Mouse (Mus musculus) liver, embryonic 14.5 days (tissue): ENCODE measurements around the gene Cyp2d10. TPM values are rescaled to one million over a fixed set of nuclear protein-coding genes. Genes with fewer than 3 reads are reported as not detected.

Experiments used
- ATAC-seq: fragments of 200-750 bp; cut with Nextera tagmentation; 2 replicates; pipeline ENCODE4 v1.8.0; 2017; ENCODE audit warnings: moderate number of reproducible peaks, mild to moderate bottlenecking, moderate library complexity; ENCODE audit not compliant: insufficient read depth
- DNase-seq, 3 experiments: peaks; one replicate each; pipeline ENCODE4 v3.0.0-alpha.2; 2012 to 2013; ENCODE audit warnings: low read depth in 3 of 3, low spot score in 3 of 3
- H3K27ac ChIP-seq: fragments of 300-500 bp; sonication (generic); 2 replicates; pipeline ENCODE4 v1.5.1; 2014; ENCODE audit warnings: moderate library complexity, mild to moderate bottlenecking, control low read depth, inconsistent platforms
- H3K27me3 ChIP-seq: fragments of 300-500 bp; sonication (generic); 2 replicates; pipeline ENCODE4 v1.6.1; 2014; ENCODE audit warnings: mild to moderate bottlenecking, low read length, moderate library complexity; ENCODE audit not compliant: control insufficient read depth, insufficient read depth
- H3K36me3 ChIP-seq: fragments of 300-500 bp; sonication (generic); replicated peaks from 2 replicates; pipeline ENCODE4 v1.6.1; 2014; ENCODE audit warnings: low read depth; ENCODE audit not compliant: control insufficient read depth, insufficient read depth
- H3K4me1 ChIP-seq, 2 experiments: fragments of 200-500 bp in 1 of 2; fragments of 300-500 bp in 1 of 2; sonication (generic) in 1 of 2; replicated peaks; 2 replicates each; pipeline ENCODE4 v1.6.1; 2012 to 2014; ENCODE audit warnings: antibody characterized with exemption in 1 of 2, inconsistent platforms in 1 of 2, low read length in 1 of 2; ENCODE audit not compliant: control insufficient read depth in 2 of 2, insufficient read depth in 2 of 2
- H3K4me2 ChIP-seq: fragments of 300-500 bp; sonication (generic); 2 replicates; pipeline ENCODE4 v1.6.1; 2014; ENCODE audit warnings: low read depth, mild to moderate bottlenecking, control low read depth, moderate library complexity
- H3K4me3 ChIP-seq, 2 experiments: fragments of 200-500 bp in 1 of 2; fragments of 300-500 bp in 1 of 2; sonication (generic) in 1 of 2; 2 replicates each; pipeline ENCODE4 v1.5.1; 2012 to 2014; ENCODE audit warnings: low read depth in 2 of 2, low read length in 2 of 2, mild to moderate bottlenecking in 2 of 2, control low read depth in 1 of 2, inconsistent platforms in 1 of 2, moderate library complexity in 1 of 2; ENCODE audit not compliant: insufficient read depth in 1 of 2
- H3K9ac ChIP-seq: fragments of 300-500 bp; sonication (generic); replicated peaks from 2 replicates; pipeline ENCODE4 v1.6.1; 2014; ENCODE audit warnings: mild to moderate bottlenecking, control low read depth, moderate library complexity
- H3K9me3 ChIP-seq: fragments of 300-500 bp; sonication (generic); 2 replicates; pipeline ENCODE4 v1.6.1; 2016; ENCODE audit warnings: low read length, mixed read lengths; ENCODE audit not compliant: control insufficient read depth
- CTCF ChIP-seq: IDR thresholded peaks from 2 replicates; pipeline ENCODE4 v1.5.1; 2016; ENCODE audit warnings: antibody characterized with exemption, low read depth, control low read depth
- EP300 ChIP-seq: IDR thresholded peaks from 2 replicates; pipeline ENCODE4 v1.6.1; 2016; ENCODE audit warnings: antibody characterized with exemption, low read depth
- WGBS: fragments of 180-500 bp; shearing (Covaris S2); extraction: QIAGEN DNeasy Blood & Tissue Kit; methylation state at CpG from one replicate; pipeline ENCODE4 v1.1.7; 2014; ENCODE audit not compliant: insufficient replicate concordance; 5-methylcytosine and 5-hydroxymethylcytosine counted together
- polyA plus RNA-seq, 2 experiments: library from polyadenylated mRNA; depleted of rRNA in 1 of 2; stranded (reverse) in 1 of 2; unstranded in 1 of 2; fragments of >200 nt; fragmentation: Nextera tagmentation in 1 of 2; extraction: Ambion mirVana in 1 of 2; gene quantifications; 2 replicates each; pipeline versions ENCODE4 v1.2.1 to v1.2.3; 2012 to 2014

Gene Cyp2d10
- polyA plus RNA-seq, 2 experiments = 19.8 to 48.1 TPM

DNA sequence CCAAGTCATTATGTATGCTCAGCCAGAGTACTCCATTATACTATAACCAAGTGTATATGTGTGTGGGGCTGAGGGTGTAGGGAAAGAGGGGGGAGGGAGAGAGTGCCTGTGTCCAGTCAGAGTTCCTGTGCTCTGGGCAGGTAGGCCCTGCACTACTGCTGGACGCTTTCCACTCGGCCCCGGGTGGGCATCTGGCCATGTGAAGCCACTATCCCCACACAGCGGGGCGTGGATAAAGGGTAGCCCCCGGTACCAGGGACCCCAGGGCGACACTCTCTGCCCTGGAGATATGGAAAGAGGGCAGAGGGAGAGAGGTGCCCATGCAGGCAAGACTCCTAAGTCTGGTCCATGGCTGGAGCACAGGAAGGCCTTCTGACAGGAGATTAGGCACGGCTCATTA lies 38.2 kb upstream of the Cyp2d10 start:
- TF ChIP-seq CTCF = no peak
- no peak for TF ChIP-seq EP300
- Histone ChIP-seq H3K4me2 (no peak overlapping the region), H3K4me1 (peaks cover 0 to 2% of the 10 kb centered on the region in 2 experiments; a peak in 1 of 4 replicates), H3K9me3 (no peaks in the 10 kb centered on the region), H3K27me3 (no peaks in the 10 kb centered on the region), H3K27ac (no peak overlapping the region), H3K9ac (no peak overlapping the region), H3K36me3 (no peaks in the 10 kb centered on the region), H3K4me3 (no peak overlapping the region)
- WGBS = 55% methylated on average over 8 of the region's 8 CpGs
- DNase-seq (no peak), ATAC-seq (no peak)

DNA sequence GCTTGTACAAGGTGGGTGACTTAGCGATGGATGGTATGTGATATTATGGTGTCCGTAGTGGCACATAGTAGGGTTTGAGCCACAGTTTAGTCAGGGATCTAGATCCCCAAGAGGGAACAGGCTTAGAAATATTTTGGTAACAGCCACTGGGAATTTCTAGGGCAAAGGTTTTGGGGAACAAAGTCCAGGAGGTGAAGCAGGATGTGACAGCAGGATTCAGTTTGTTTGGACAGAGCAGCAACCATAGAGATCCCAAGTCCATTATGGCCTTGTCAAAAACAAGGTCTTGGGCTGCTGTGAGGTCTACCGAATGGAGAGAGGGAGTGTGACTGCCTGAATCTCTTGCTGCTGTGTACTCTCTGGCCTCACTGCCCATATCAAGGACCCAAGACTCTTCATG lies 36.7 kb upstream of the Cyp2d10 start:
- ATAC-seq (no peak), DNase-seq (no peak)
- TF ChIP-seq EP300 = no peak
- no peak for TF ChIP-seq CTCF
- Histone ChIP-seq H3K4me2 (no peak overlapping the region), H3K9ac (no peak overlapping the region), H3K9me3 (no peaks in the 10 kb centered on the region), H3K27me3 (no peaks in the 10 kb centered on the region), H3K4me1 (no peaks in the 10 kb centered on the region), H3K27ac (no peak overlapping the region), H3K4me3 (no peak overlapping the region), H3K36me3 (no peaks in the 10 kb centered on the region)
- 68% methylated on average over 3 of the region's 3 CpGs for WGBS

DNA sequence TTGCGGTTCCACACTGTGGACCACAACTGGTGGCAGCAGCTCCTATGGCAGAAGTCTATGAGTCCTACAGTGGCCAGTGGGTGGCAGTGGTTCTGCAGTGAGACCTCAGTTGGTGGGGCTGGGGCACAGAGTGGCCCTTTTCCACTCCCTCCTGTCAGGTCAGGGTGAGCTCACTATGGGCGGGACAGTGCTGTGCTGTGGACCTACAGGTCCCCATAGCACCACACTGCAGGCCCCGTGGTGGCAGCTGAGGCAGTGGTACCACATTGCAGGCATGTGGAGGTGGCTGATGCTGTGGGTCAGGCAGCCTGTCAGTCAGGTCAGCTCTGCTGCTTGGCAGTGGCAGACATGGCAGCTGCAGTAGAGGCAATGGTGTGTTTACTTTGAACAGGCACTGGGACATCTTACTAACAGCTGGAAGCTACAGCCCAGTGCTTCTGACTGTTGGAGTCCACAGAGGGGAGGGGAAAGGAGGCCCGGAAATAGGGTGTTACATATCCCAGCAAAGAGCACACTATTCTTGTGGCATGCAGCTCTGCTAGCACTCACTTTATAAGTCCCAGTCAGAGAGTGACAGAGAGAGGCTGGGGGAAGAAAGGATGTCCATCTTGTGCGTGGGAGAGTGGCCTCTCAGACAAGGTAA lies 31.1 kb upstream of the Cyp2d10 start:
- WGBS = 43% methylated on average over 5 of the region's 5 CpGs
- no peaks in the 10 kb centered on the region for H3K4me1 ChIP-seq
- no peak overlapping the region for H3K4me3 ChIP-seq
- peak; percentile 42; the same call in 1 of the 2 replicates for TF ChIP-seq CTCF
- no peak for TF ChIP-seq EP300
- H3K9ac ChIP-seq = no peak overlapping the region
- ATAC-seq (no peak), DNase-seq (no peak)
- H3K27ac ChIP-seq = no peak overlapping the region
- H3K9me3 ChIP-seq = no peaks in the 10 kb centered on the region
- no peak overlapping the region for H3K4me2 ChIP-seq
- H3K27me3 ChIP-seq = no peaks in the 10 kb centered on the region
- no peaks in the 10 kb centered on the region for H3K36me3 ChIP-seq

DNA sequence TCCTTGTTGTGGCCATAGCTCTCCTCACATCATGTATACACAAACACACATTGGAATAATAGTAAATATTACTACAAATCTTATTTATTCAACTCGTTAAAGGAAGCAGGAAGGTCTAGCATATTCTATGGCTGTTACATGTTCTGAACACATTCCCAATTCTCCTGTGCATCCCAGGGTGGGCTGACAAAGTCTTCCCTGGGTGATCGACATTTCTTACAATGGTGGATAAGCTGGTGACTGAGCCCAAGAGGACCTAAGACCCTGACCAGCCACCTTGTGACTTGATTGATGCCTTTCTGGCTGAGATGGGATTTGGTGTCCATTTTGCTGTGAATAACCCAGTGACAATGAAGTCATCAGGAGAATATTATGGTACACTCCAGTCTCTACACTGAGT lies 28.6 kb upstream of the Cyp2d10 start:
- Histone ChIP-seq H3K4me2 (no peak overlapping the region), H3K4me3 (no peak overlapping the region), H3K9ac (no peak overlapping the region), H3K4me1 (no peaks in the 10 kb centered on the region), H3K36me3 (no peaks in the 10 kb centered on the region), H3K9me3 (no peaks in the 10 kb centered on the region), H3K27me3 (no peaks in the 10 kb centered on the region), H3K27ac (no peak overlapping the region)
- DNase-seq = no peak
- no peak for ATAC-seq
- TF ChIP-seq CTCF (no peak), EP300 (no peak)
- 68% methylated on average over 2 of the region's 2 CpGs for WGBS

DNA sequence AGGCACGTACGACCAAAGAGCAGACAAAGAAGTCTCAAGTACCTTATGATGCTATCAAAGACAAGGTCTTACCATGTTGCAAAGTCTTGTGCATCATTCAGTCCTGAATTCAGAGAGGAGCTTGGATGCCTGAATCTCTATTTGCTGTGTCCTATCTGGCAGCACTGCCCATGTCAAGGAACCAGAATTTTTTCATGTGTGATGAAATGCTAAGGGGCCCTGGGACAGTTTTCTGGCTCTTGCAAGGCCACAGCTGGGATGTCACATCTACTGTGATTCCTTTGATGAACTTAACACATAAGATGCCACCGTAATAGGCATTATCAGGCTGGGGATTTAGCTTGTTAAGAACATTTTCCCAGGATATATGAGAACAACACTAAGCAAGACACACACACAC lies 28.0 kb upstream of the Cyp2d10 start:
- Histone ChIP-seq H3K4me1 (no peaks in the 10 kb centered on the region), H3K9ac (no peak overlapping the region), H3K9me3 (no peaks in the 10 kb centered on the region), H3K27me3 (no peaks in the 10 kb centered on the region), H3K4me2 (no peak overlapping the region), H3K4me3 (no peak overlapping the region), H3K27ac (no peak overlapping the region), H3K36me3 (no peaks in the 10 kb centered on the region)
- no peak for TF ChIP-seq EP300
- TF ChIP-seq CTCF = no peak
- DNase-seq (no peak), ATAC-seq (no peak)
- 54% methylated on average over 3 of the region's 3 CpGs for WGBS
